Mouse (Mus musculus) 416B (cell line): ENCODE data around the gene Pkig.

ENCODE experiments used
- DNase-seq: peaks from one replicate; pipeline ENCODE4 v3.0.0; 2011; ENCODE audit warnings: low read depth

Pkig gene

GRCm38 (mm10) chr2:163710606-163711159 lies 52.5 kb downstream of the Pkig start:
- DNase-seq, result peak; percentile 27

- DNase-seq, result no peak
These were observed 53.2 kb downstream of the Pkig start for GRCm38 (mm10) chr2:163711368-163711868.

DNA sequence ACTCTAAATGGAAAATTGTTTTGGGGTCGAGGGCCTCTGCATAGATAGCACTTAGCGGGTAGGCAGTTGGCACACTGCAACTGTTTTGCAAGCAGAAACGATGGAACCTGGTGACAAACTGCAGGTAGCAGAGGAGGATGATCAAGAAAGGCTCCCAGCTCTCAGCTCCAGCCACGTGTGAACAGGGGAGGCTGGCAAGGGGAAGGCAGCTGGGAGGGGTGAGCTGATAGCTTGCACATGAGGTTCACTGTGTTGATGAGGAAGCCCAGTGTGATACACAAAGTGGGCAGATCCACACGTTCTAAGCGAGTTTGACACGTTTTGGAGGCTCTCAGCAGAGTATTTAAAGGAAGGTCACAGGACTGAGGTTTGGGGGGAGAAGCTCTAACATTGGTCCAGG lies 54.3 kb downstream of the Pkig start:
- no peak for DNase-seq

DNA sequence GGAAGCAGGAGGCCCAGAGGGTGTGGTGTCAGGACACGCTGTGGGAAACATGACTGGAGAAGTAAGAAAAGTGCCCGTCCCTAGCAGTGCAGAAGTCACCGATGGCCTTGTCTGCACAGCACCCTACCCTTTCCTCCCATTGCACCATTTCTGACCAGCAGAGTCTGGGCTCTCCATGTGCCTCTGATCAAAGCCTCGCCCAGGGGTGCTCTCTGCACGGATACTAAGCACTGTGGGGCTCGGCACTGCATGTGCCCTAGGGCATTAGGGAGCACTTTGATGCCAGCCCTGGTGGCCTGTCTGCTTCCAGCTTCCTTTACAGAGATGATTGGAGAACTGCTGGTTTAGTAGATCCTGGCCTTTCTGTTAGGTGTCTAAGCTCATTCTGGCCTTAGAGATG lies 54.7 kb downstream of the Pkig start:
- DNase-seq, result no peak

- no peak for DNase-seq
These were observed 55.2 kb downstream of the Pkig start for GRCm38 (mm10) chr2:163713340-163713739.

DNA sequence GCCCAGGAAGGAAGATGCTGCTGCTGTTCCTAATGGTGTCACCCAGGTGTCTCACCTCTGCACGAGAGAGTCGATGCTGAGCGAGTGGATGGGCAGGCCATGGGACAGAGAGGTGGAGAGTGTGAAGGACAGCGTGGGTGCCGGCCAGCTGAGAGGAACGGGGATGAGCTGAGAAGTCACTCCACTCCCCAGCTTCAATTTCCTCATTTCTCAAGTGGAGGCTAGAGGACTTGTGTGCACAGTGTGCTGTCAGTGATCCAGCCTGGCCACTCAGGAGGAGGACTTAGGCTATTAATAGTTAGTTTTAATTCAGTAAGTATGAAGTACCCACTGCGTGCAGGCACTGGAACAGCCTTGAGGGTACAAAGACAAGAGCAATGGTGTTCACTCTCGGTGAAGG lies 58.3 kb downstream of the Pkig start:
- DNase-seq, result no peak

GRCm38 (mm10) chr2:163716853-163717252 lies 58.7 kb downstream of the Pkig start:
- no peak for DNase-seq

DNA sequence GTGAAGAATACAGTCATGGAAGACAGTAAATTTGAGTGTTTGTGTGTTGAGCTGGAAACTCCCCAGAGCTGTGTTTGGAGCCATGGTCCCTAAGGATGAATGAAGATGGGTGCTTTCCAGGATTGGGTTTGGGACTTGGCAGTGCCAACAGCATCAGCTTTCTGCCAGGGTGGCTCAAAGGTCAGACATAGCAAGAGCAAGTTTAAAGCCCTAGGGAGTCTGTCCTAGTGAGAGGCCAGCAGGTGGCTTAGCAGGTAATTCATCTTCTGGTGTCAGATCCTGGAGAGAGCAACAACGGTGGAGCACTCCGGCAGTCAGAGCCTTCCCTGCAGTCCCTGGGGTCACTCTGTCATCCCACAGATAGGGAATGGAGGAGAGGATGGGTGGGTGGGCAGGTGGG lies 60.3 kb downstream of the Pkig start:
- no peak for DNase-seq

DNA sequence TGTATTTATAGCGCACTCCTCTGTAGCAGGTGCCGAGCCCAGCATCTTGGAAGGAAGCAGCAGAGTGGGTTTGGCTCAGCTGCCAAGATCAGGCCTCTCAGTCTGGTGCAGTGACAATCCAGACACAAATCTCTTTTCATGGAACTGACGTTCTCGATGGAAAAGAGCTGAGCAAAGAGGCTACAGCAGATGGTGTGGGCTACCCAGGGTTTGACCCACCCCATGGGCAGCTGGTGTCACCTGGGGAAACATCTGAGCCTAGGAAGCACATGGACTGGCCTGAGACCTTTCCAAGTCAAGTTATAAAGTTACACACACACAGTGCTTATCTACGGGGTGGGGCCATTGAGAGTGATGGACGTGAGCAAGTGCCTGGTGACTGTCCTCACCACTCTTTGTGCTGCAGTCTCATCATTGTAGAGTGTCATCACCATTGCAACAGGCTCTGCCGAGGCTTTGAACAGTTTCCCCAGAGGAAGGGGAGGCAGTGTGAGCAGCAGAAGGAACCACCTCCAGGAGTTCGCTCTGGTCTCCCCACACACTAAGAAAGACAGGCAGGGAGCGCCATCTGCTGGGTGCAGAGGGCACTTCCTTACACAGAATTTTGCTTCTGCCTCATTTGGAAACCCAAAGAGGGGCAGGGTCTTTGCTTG lies 60.9 kb downstream of the Pkig start:
- peak; percentile 93 for DNase-seq

DNA sequence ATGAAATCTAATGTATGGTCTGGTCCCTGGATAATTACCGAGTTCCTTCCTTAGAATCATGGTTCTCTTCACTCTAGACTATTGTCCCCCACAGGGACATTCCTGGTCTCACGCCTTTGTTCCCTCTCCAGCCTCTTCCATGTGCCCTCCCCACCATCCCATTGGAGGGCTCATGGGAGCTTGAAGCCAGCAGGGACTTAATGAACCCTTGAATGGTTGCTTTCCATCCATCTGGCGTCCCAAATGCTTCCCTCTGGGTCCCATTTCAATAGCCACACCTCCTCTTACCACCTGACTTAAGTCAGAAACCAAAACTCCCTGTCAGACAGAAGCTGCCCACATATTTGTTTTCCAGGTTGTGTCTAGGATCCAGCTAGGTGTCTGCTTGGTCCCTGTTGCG lies 61.4 kb downstream of the Pkig start:
- DNase-seq, result no peak

- no peak for DNase-seq
These were observed 64.4 kb downstream of the Pkig start for GRCm38 (mm10) chr2:163722550-163722949.

GRCm38 (mm10) chr2:163726766-163727393 lies 68.7 kb downstream of the Pkig start:
- DNase-seq, result no peak

DNA sequence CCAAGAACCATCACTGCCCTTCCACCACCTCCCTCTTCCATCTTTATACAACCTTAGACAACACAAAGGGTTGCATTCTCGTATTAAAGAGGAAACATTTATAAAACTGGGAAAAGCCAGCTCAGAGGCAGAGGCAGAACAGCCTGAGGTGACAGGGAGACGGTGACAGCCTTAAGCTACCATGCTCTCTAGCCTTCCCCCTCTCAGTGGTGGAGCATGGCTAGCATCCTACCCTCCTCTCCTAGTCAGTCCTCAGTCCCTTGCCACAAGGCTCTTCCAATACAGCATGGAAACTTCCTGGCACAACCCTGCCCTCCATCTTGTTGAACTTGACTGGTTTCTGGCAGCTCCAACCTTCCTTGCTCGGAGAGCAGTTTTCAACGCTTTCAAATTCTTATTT lies 70.1 kb downstream of the Pkig start:
- DNase-seq, result no peak

GRCm38 (mm10) chr2:163732021-163732420 lies 73.8 kb downstream of the Pkig start:
- no peak for DNase-seq

- DNase-seq, result peak; percentile 34
These were observed 77.0 kb downstream of the Pkig start for GRCm38 (mm10) chr2:163735163-163735562.

GRCm38 (mm10) chr2:163735980-163736379 lies 77.8 kb downstream of the Pkig start:
- peak; percentile 81 for DNase-seq

DNA sequence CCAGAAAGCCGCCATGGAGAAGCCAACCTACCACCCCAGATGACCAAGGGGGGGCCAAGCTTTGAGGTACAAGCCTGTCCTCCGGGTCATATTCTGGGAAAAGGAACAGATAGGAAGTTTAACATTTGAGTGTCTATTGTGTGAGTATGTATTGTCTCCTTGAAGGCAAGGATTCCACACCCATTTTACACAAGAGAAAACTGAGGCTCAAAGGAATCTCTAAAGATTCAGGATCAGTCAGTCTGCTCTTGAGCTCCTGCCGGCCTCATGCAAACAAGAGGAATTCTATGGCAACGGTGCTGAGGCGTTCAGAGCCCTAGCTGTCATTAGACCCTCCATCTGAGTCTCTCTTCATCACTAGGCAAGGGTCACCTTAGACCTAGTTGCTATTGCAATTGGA lies 84.5 kb downstream of the Pkig start:
- no peak for DNase-seq

- DNase-seq, result peak; percentile 18
These were observed 85.2 kb downstream of the Pkig start for GRCm38 (mm10) chr2:163743357-163743756.

GRCm38 (mm10) chr2:163744801-163745570 lies 86.8 kb downstream of the Pkig start:
- DNase-seq, result no peak

- no peak for DNase-seq
These were observed 91.7 kb downstream of the Pkig start, which contains the start of gene Ada for GRCm38 (mm10) chr2:163749647-163750611. TSS of gene Ada (minus strand) at chr2:163750239.

- DNase-seq, result no peak
These were observed 96.0 kb downstream of the Pkig start for GRCm38 (mm10) chr2:163754228-163754627.
